ENCODE assay signal across 29 mouse cellular contexts in the genomic region with DNA sequence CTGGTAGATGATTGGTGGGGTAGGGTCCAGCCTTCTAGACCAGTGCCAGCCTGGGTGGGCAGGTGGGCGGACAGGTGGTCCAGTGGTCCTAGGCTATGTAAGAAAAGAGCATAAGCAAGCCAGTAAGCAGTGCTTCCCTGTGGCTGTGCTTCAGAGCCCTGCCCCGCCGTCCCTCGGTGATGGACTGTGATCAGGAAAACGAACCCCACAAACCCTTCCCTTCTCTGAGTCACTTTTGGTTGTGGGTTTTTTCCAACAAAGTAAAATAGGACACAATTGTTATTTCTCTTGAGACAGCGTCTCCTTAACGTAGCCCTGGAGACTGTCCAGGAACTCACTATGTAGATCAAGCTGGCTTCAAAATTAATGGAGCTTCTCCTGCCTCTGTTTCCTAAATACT. TPM values are rescaled to one million over a fixed set of nuclear protein-coding genes. Genes with fewer than 3 reads are reported as not detected.
DNase-seq lines count a peak whose midpoint lies in the region; ATAC-seq lines count a peak whose summit lies in the region.
"Had no signal": no experiment of that assay in that cellular context is flagged by ENCODE, and none has a peak within 500 bp of the region (broad histone marks: within the 10 kb centered on the region; RNA-seq: fewer than 3 reads in every experiment).

No protein-coding gene starts in this region.

- H3K9ac ChIP-seq in midbrain, embryonic 11.5 days (ENCODE audit: low read length) = no peak overlapping the region
- H3K9ac ChIP-seq: embryonic facial prominence, embryonic 15.5 days; hindbrain, embryonic 12.5 days had no signal

- WGBS in midbrain, embryonic 11.5 days = 93% methylated on average over 7 of the region's 7 CpGs

- no peaks in the 10 kb centered on the region for H3K27me3 ChIP-seq in megakaryocyte, embryonic 14.5 days (replicated peaks)
- H3K27me3 ChIP-seq in midbrain, embryonic 11.5 days (ENCODE audit: control insufficient read depth, insufficient read depth, low read length) = no peaks in the 10 kb centered on the region
- H3K27me3 ChIP-seq: embryonic facial prominence, embryonic 15.5 days; hindbrain, embryonic 12.5 days had no signal

- H3K27ac ChIP-seq in midbrain, embryonic 11.5 days (ENCODE audit: low read depth, low read length) = no peak overlapping the region
- H3K27ac ChIP-seq: embryonic facial prominence, embryonic 15.5 days; forebrain, embryonic 10.5 days; heart, embryonic 10.5 days; hindbrain, embryonic 12.5 days had no signal

- H3K36me3 ChIP-seq in megakaryocyte, embryonic 14.5 days (replicated peaks; ENCODE audit: low read length) = peaks cover 64% of the 10 kb centered on the region
- H3K36me3 ChIP-seq in midbrain, embryonic 11.5 days (ENCODE audit: control insufficient read depth, insufficient read depth, low read length) = no peaks in the 10 kb centered on the region

- peaks cover 95% of the 10 kb centered on the region for H3K4me1 ChIP-seq in megakaryocyte, embryonic 14.5 days
- no peaks in the 10 kb centered on the region for H3K4me1 ChIP-seq in midbrain, embryonic 11.5 days (ENCODE audit: control insufficient read depth, insufficient read depth, low read length)
- H3K4me1 ChIP-seq: forebrain, embryonic 10.5 days had no signal

- no peak overlapping the region for H3K4me2 ChIP-seq in midbrain, embryonic 11.5 days
- H3K4me2 ChIP-seq: embryonic facial prominence, embryonic 15.5 days; hindbrain, embryonic 12.5 days had no signal

- DNase-seq in adrenal gland, adult 2 months = peak; percentile 59
- no peak for DNase-seq in adrenal gland, postnatal 4 days (ENCODE audit: low spot score in 2 of 2)
- peak; percentile 46 to 53 for DNase-seq in adrenal gland, postnatal 36 days
- DNase-seq in midbrain, embryonic 11.5 days (ENCODE audit: low spot score, missing footprints) = no peak
- DNase-seq: B cell, adult 2 months; cerebellum, adult 11 months; cerebellum, adult 8-10 months; cerebellum, postnatal 14 days; embryo, embryonic 11 days; gastrocnemius, postnatal 10 days; heart, adult 18-20 months; heart, postnatal 10 days; heart, postnatal 4 days had no signal

- peak overlapping the region; percentile 46 for H3K4me3 ChIP-seq in megakaryocyte, embryonic 14.5 days (replicated peaks)
- H3K4me3 ChIP-seq in midbrain, embryonic 11.5 days (ENCODE audit: low read depth, low read length) = no peak overlapping the region
- H3K4me3 ChIP-seq: embryonic facial prominence, embryonic 15.5 days; erythroblast, embryonic 14.5 days; forebrain, embryonic 10.5 days; heart, embryonic 10.5 days; hindbrain, embryonic 12.5 days had no signal

- H3K9me3 ChIP-seq in megakaryocyte, embryonic 14.5 days = no peaks in the 10 kb centered on the region
- H3K9me3 ChIP-seq in midbrain, embryonic 11.5 days (ENCODE audit: control insufficient read depth, low read length) = no peaks in the 10 kb centered on the region
- H3K9me3 ChIP-seq: embryonic facial prominence, embryonic 15.5 days; forebrain, embryonic 10.5 days; heart, embryonic 10.5 days; hindbrain, embryonic 12.5 days had no signal

- no peak for ATAC-seq in megakaryocyte, adult 5-6 weeks (ENCODE audit: poor library complexity, severe bottlenecking)
- no peak for ATAC-seq in frontal cortex, adult (ENCODE audit: low TSS enrichment)
- no peak for ATAC-seq in midbrain, embryonic 11.5 days (ENCODE audit: low FRiP score)
- ATAC-seq: CD4-positive, CD25-positive, alpha-beta regulatory T cell, adult 4 months; forebrain, embryonic 14.5 days; hindbrain, embryonic 16.5 days; inflammation-experienced regulatory T-cells, adult 6 months had no signal

RNA-seq across cellular contexts. Expression of a gene that starts 34.7 kb away (rescaled TPM):
- total RNA-seq in adrenal gland, adult 2 months (2021) = not detected
- polyA plus RNA-seq in adrenal gland, adult 2 months (2012; rRNA removed) = not detected in 2 replicates
- total RNA-seq in adrenal gland, postnatal 4 days (2021) = under 1 TPM in 1 of 2 experiments, not detected in 1; 0.73 TPM
- polyA plus RNA-seq in megakaryocyte, embryonic 14.5 days (2012; ENCODE audit: insufficient read depth, low replicate concordance) = not detected in 2 replicates
- not detected in 2 replicates for total RNA-seq in megakaryocyte, adult 5-6 weeks (2015)
- not detected in 2 replicates for total RNA-seq in megakaryocyte, adult 5-6 weeks (2017)
- not detected for total RNA-seq in adrenal gland, postnatal 36 days (2021)
- polyA plus RNA-seq in midbrain, embryonic 11.5 days (2014; fragmentation: Nextera tagmentation; extraction: Ambion mirVana) = 23.2 and 26.6 TPM in 2 replicates
- total RNA-seq: adrenal gland, adult 18-20 months; gastrocnemius, postnatal 10 days; gastrocnemius, postnatal 4 days; heart, adult 18-20 months; heart, postnatal 10 days; heart, postnatal 4 days had no signal
- polyA plus RNA-seq: brain, embryonic 14.5 days; erythroblast, embryonic 14.5 days; G1E had no signal

RNA-seq across cellular contexts. Expression of a gene that starts 52.5 kb away (rescaled TPM):
- total RNA-seq in adrenal gland, adult 2 months (2021) = 10 to 100 TPM; 42.3 to 49.4 TPM
- 66.2 and 68.2 TPM in 2 replicates for polyA plus RNA-seq in adrenal gland, adult 2 months (2012; rRNA removed)
- 10 to 100 TPM; 91.7 to 92.3 TPM for total RNA-seq in adrenal gland, postnatal 4 days (2021)
- polyA plus RNA-seq in megakaryocyte, embryonic 14.5 days (2012; ENCODE audit: insufficient read depth, low replicate concordance) = 8.1 and 18.2 TPM in 2 replicates
- total RNA-seq in megakaryocyte, adult 5-6 weeks (2015) = 33.1 and 33.6 TPM in 2 replicates
- 22.8 and 24.6 TPM in 2 replicates for total RNA-seq in megakaryocyte, adult 5-6 weeks (2017)
- 10 to 100 TPM; 52.0 to 54.1 TPM for total RNA-seq in adrenal gland, postnatal 36 days (2021)
- 21.7 and 23.6 TPM in 2 replicates for polyA plus RNA-seq in midbrain, embryonic 11.5 days (2014; fragmentation: Nextera tagmentation; extraction: Ambion mirVana)

RNA-seq across cellular contexts. Expression of a gene that starts 55.8 kb away (rescaled TPM):
- 100 to 1,000 TPM; 181 to 208 TPM for total RNA-seq in adrenal gland, adult 2 months (2021)
- polyA plus RNA-seq in adrenal gland, adult 2 months (2012; rRNA removed) = 279 and 310 TPM in 2 replicates
- 100 to 1,000 TPM; 166 to 191 TPM for total RNA-seq in adrenal gland, postnatal 4 days (2021)
- 34.8 and 43.5 TPM in 2 replicates for polyA plus RNA-seq in megakaryocyte, embryonic 14.5 days (2012; ENCODE audit: insufficient read depth, low replicate concordance)
- 13.5 and 15.2 TPM in 2 replicates for total RNA-seq in megakaryocyte, adult 5-6 weeks (2015)
- 13.0 and 17.4 TPM in 2 replicates for total RNA-seq in megakaryocyte, adult 5-6 weeks (2017)
- 100 to 1,000 TPM; 156 to 220 TPM for total RNA-seq in adrenal gland, postnatal 36 days (2021)
- 21.6 and 23.5 TPM in 2 replicates for polyA plus RNA-seq in midbrain, embryonic 11.5 days (2014; fragmentation: Nextera tagmentation; extraction: Ambion mirVana)

Comparison
In these comparisons a context has a peak if more than half of its experiments do, and no peak if none do; other contexts are left out.
1. DNase-seq: peak in adrenal gland, adult 2 months (single experiment) and adrenal gland, postnatal 36 days (2 of 2); none in adrenal gland, postnatal 4 days (0 of 2) and midbrain, embryonic 11.5 days (single experiment).
2. RNA of a gene that starts 55.8 kb away (total RNA-seq): 156 to 220 TPM in adrenal gland, postnatal 36 days, 181 to 208 TPM in adrenal gland, adult 2 months and 166 to 191 TPM in adrenal gland, postnatal 4 days; 13.0 to 17.4 TPM in megakaryocyte, adult 5-6 weeks; every median in the first group is over 4 times any median in the second.